Mouse (Mus musculus): ENCODE results near the gene Zup1. TPM values are rescaled to one million over a fixed set of nuclear protein-coding genes. Genes with fewer than 3 reads are reported as not detected.

Gene Zup1
- total and polyA plus RNA-seq, 3 experiments, result 12.2 to 21.7 (median 14.3) TPM

DNA sequence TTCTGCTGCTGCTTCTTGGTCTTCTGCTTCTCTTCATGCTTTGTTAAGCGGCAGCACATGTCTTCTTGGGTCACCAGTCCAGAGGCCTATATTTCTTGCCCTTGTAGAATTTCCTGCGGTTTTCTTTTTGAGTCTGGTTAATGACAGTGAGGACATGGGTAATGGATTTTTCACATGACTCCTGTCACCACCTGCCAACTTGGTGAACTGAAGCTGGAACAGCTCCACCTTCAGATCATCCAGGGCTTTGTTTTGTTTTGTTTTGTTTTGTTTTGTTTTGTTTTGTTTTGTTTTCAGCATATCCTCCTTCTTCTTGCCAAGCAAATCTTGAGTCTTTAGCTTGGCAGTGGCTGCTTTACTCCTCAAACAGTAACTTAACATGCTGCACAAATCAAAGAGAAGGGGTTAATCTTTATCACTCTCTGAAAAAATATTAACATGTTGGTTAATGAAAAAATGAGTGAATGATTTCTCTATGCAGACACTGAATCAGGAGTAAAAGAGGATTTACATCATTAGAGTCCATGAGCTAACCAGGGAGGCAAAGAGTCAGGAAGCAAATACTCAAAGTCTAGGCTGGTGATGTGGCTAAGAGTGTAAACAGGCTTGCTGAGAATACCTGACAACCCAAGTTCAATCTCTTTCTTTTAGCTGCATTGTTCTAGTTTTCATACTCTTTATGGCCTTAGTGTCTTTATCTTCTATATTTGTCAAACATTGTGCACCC lies 78.2 kb downstream of the Zup1 start:
- no peak overlapping the region for H3K27ac ChIP-seq (ENCODE audit: insufficient read depth, low read depth)
- in situ Hi-C loops (cut with MboI; ENCODE audit: low pct_ligation_motif_present, low pct_unique_long_range_greater_than_20kb, low sequenced_read_pairs), result no loop called here
- no peaks in the 10 kb centered on the region for H3K79me2 ChIP-seq (replicated peaks; ENCODE audit: control insufficient read depth, extremely low read depth, insufficient read depth, poor library complexity, severe bottlenecking)
- H3K4me3 ChIP-seq (replicated peaks in 1 of 3; ENCODE audit: low read depth in 2 of 3, low read length in 2 of 3, poor library complexity in 1 of 3), result no peak overlapping the region
- peaks cover 2% of the 10 kb centered on the region for H3K9me3 ChIP-seq (replicated peaks; ENCODE audit: low read length)
- H3K9ac ChIP-seq (ENCODE audit: insufficient read depth, low read depth), result no peak overlapping the region
- dilution Hi-C loops (cut with MboI; ENCODE audit: extremely low pct_ligation_motif_present, extremely low pct_unique_long_range_greater_than_20kb, low sequenced_read_pairs), result no loop called here
- DNase-seq (ENCODE audit: extremely low read depth), result no peak
- H3K27me3 ChIP-seq (replicated peaks), result no peaks in the 10 kb centered on the region
- H3K4me1 ChIP-seq (ENCODE audit: control insufficient read depth in 1 of 2, insufficient read depth in 2 of 2), result peaks cover 0 to 8% of the 10 kb centered on the region in 2 experiments; a peak in 1 of 4 replicates
- no peak overlapping the region for H3K4me2 ChIP-seq (ENCODE audit: insufficient read depth, low read depth, poor library complexity, severe bottlenecking)
- TF ChIP-seq JUND (conservative IDR thresholded peaks at IDR 0.05; ENCODE audit: low read depth, low read length), result no peak
- no peak for TF ChIP-seq MAFK (IDR thresholded peaks at IDR 0.05; ENCODE audit: insufficient replicate concordance, low read length)
- TF ChIP-seq MEF2A (IDR thresholded peaks at IDR 0.05; ENCODE audit: borderline replicate concordance, low read depth, low read length), result no peak
- no peak for TF ChIP-seq NRF1 (IDR thresholded peaks at IDR 0.05; ENCODE audit: low read depth, low read length)
- TF ChIP-seq ZMIZ1 (IDR thresholded peaks at IDR 0.05; ENCODE audit: low read depth, low read length), result no peak
- TF ChIP-seq USF1 (IDR thresholded peaks at IDR 0.05; ENCODE audit: low read depth, low read length), result no peak
- no peak for TF ChIP-seq KAT2A (IDR thresholded peaks at IDR 0.05; ENCODE audit: insufficient replicate concordance, low read length)
- no peak for TF ChIP-seq EP300 (IDR thresholded peaks at IDR 0.05; ENCODE audit: low read length)
- no peak for TF ChIP-seq SIN3A (IDR thresholded peaks at IDR 0.05; ENCODE audit: low read length)
- TF ChIP-seq MYC (IDR thresholded peaks at IDR 0.05; ENCODE audit: low read depth, low read length), result no peak
- no peak for TF ChIP-seq TBP (conservative IDR thresholded peaks at IDR 0.05; ENCODE audit: low read depth, low read length)
- no peak for TF ChIP-seq BHLHE40 (IDR thresholded peaks at IDR 0.05; ENCODE audit: low read depth, low read length)
- TF ChIP-seq ELF1 (IDR thresholded peaks at IDR 0.05; ENCODE audit: low read depth, low read length), result no peak
- no peak for TF ChIP-seq NELFE (IDR thresholded peaks at IDR 0.05; ENCODE audit: low read depth, low read length)
- no peak for TF ChIP-seq PAX5 (IDR thresholded peaks at IDR 0.05; ENCODE audit: low read length)
- no peaks in the 10 kb centered on the region for H3K36me3 ChIP-seq (replicated peaks in 1 of 2; ENCODE audit: control insufficient read depth in 1 of 2, insufficient read depth in 1 of 2, low read length in 1 of 2)

DNA sequence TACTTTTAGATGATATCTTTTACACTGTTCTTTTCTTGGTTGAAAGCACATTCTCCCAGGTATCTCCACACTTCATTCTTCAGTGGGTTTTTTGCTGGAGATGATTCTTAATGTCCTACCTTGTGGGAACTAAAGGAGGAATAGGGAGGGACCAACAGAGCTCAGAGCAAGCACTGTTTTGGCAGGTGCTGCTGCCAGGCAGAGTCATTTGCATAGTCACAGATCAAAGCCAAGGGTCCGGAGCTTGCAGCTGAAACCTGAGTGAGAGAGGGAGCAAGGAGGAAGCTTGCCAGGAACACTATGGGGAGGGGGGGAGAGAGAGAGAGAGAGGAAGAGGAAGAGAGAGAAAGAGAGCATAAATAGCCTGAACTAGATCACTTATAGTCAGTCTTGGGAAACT lies 80.6 kb downstream of the Zup1 start:
- dilution Hi-C loops (cut with MboI; ENCODE audit: extremely low pct_ligation_motif_present, extremely low pct_unique_long_range_greater_than_20kb, low sequenced_read_pairs) (no loop called here), in situ Hi-C loops (cut with MboI; ENCODE audit: low pct_ligation_motif_present, low pct_unique_long_range_greater_than_20kb, low sequenced_read_pairs) (no loop called here)
- Histone ChIP-seq H3K36me3 (replicated peaks in 1 of 2; ENCODE audit: control insufficient read depth in 1 of 2, insufficient read depth in 1 of 2, low read length in 1 of 2) (no peaks in the 10 kb centered on the region), H3K4me2 (ENCODE audit: insufficient read depth, low read depth, poor library complexity, severe bottlenecking) (no peak overlapping the region), H3K79me2 (replicated peaks; ENCODE audit: control insufficient read depth, extremely low read depth, insufficient read depth, poor library complexity, severe bottlenecking) (no peaks in the 10 kb centered on the region), H3K4me1 (ENCODE audit: control insufficient read depth in 1 of 2, insufficient read depth in 2 of 2) (peaks cover 0 to 8% of the 10 kb centered on the region in 2 experiments; a peak in 1 of 4 replicates), H3K27me3 (replicated peaks) (no peaks in the 10 kb centered on the region), H3K9me3 (replicated peaks; ENCODE audit: low read length) (peaks cover 2% of the 10 kb centered on the region), H3K9ac (ENCODE audit: insufficient read depth, low read depth) (no peak overlapping the region), H3K27ac (ENCODE audit: insufficient read depth, low read depth) (no peak overlapping the region), H3K4me3 (replicated peaks in 1 of 3; ENCODE audit: low read depth in 2 of 3, low read length in 2 of 3, poor library complexity in 1 of 3) (no peak overlapping the region)
- peak; percentile 6 for DNase-seq (ENCODE audit: extremely low read depth)
- TF ChIP-seq HCFC1 (IDR thresholded peaks at IDR 0.05; ENCODE audit: low read depth, low read length) (no peak), SMC3 (IDR thresholded peaks at IDR 0.05; ENCODE audit: low read depth, low read length) (no peak), CTCF (conservative IDR thresholded peaks at IDR 0.05 in 1 of 2, IDR thresholded peaks at IDR 0.05 in 1 of 2; ENCODE audit: low read depth in 2 of 2, low read length in 2 of 2) (no peak), USF1 (IDR thresholded peaks at IDR 0.05; ENCODE audit: low read depth, low read length) (no peak), UBTF (IDR thresholded peaks at IDR 0.05; ENCODE audit: low read depth, low read length) (no peak), ZC3H11A (IDR thresholded peaks at IDR 0.05; ENCODE audit: low read depth, low read length) (no peak), ZNF384 (IDR thresholded peaks at IDR 0.05; ENCODE audit: low read depth, low read length) (no peak), KAT2A (IDR thresholded peaks at IDR 0.05; ENCODE audit: insufficient replicate concordance, low read length) (no peak), RCOR1 (conservative IDR thresholded peaks at IDR 0.05; ENCODE audit: low read depth, low read length) (no peak), JUN (IDR thresholded peaks at IDR 0.05; ENCODE audit: insufficient read depth, low read depth, low read length) (no peak), MAFK (IDR thresholded peaks at IDR 0.05; ENCODE audit: insufficient replicate concordance, low read length) (no peak), CHD1 (IDR thresholded peaks at IDR 0.05; ENCODE audit: low read depth, low read length) (no peak), CHD2 (IDR thresholded peaks at IDR 0.05; ENCODE audit: low read length) (no peak), TCF12 (IDR thresholded peaks at IDR 0.05; ENCODE audit: low read depth, low read length) (no peak), ZMIZ1 (IDR thresholded peaks at IDR 0.05; ENCODE audit: low read depth, low read length) (no peak), NELFE (IDR thresholded peaks at IDR 0.05; ENCODE audit: low read depth, low read length) (no peak), MEF2A (IDR thresholded peaks at IDR 0.05; ENCODE audit: borderline replicate concordance, low read depth, low read length) (no peak), GABPA (IDR thresholded peaks at IDR 0.05; ENCODE audit: insufficient replicate concordance, low read depth, low read length) (no peak), JUND (conservative IDR thresholded peaks at IDR 0.05; ENCODE audit: low read depth, low read length) (no peak), TBP (conservative IDR thresholded peaks at IDR 0.05; ENCODE audit: low read depth, low read length) (no peak)
